8 mouse cellular contexts compared by ENCODE assay signal in genomic region chrX:71050677-71051311, GRCm38 (mm10). TPM values are rescaled to one million over a fixed set of nuclear protein-coding genes. Genes with fewer than 3 reads are reported as not detected.
DNase-seq lines count a peak whose midpoint lies in the region; ATAC-seq and TF ChIP-seq lines count a peak whose summit lies in the region.

No protein-coding gene starts in this region.

- 4% methylated on average over 26 of the region's 26 CpGs for WGBS in cerebellum, adult 2 months
- WGBS in hindbrain, postnatal 0 days, result 25% methylated on average over 26 of the region's 26 CpGs
- WGBS in liver, embryonic 11.5 days, result 15% methylated on average over 26 of the region's 26 CpGs

- TF ChIP-seq CTCF in cerebellum, adult 2 months (IDR thresholded peaks at IDR 0.05; ENCODE audit: borderline replicate concordance, insufficient read depth, low read depth, low read length), result no peak
- no peak for TF ChIP-seq CTCF in hindbrain, postnatal 0 days (IDR thresholded peaks at IDR 0.05; ENCODE audit: low read depth)

- peak overlapping the region; percentile 49 for H3K9ac ChIP-seq in hindbrain, postnatal 0 days (replicated peaks; ENCODE audit: low read length)
- no peak overlapping the region for H3K9ac ChIP-seq in liver, embryonic 11.5 days (ENCODE audit: low read depth, low read length)

- peak overlapping the region; percentile 98 for H3K4me3 ChIP-seq in cerebellum, adult 2 months (replicated peaks; ENCODE audit: insufficient read depth, low read depth, low read length)
- H3K4me3 ChIP-seq in hindbrain, postnatal 0 days (ENCODE audit: low read length), result peak overlapping the region; percentile 50
- peak overlapping the region; percentile 36 for H3K4me3 ChIP-seq in liver, embryonic 11.5 days (ENCODE audit: low read depth, low read length)

- no peaks in the 10 kb centered on the region for H3K36me3 ChIP-seq in hindbrain, postnatal 0 days (ENCODE audit: insufficient read depth, low read length)
- no peaks in the 10 kb centered on the region for H3K36me3 ChIP-seq in liver, embryonic 11.5 days (ENCODE audit: control insufficient read depth, insufficient read depth, low read length)

- H3K9me3 ChIP-seq in hindbrain, postnatal 0 days (ENCODE audit: low read length), result no peaks in the 10 kb centered on the region
- H3K9me3 ChIP-seq in liver, embryonic 11.5 days (ENCODE audit: control insufficient read depth, low read length), result no peaks in the 10 kb centered on the region

- H3K4me2 ChIP-seq in hindbrain, postnatal 0 days (ENCODE audit: low read depth, low read length), result peak overlapping the region; percentile 68
- peak overlapping the region; percentile 60 for H3K4me2 ChIP-seq in liver, embryonic 11.5 days

- ATAC-seq in hindbrain, postnatal 0 days, result peak; percentile 8; the same call in 1 of the 2 replicates
- ATAC-seq in liver, embryonic 11.5 days (replicated peaks; ENCODE audit: low FRiP score), result no peak
- no peak for ATAC-seq in granulocyte monocyte progenitor cell, adult 5-6 weeks (replicated peaks; ENCODE audit: poor library complexity, severe bottlenecking)

- H3K27me3 ChIP-seq in cerebellum, adult 2 months (ENCODE audit: control insufficient read depth, insufficient read depth, low read length), result no peaks in the 10 kb centered on the region
- H3K27me3 ChIP-seq in hindbrain, postnatal 0 days (ENCODE audit: insufficient read depth, low read length), result no peaks in the 10 kb centered on the region
- peaks cover 54% of the 10 kb centered on the region for H3K27me3 ChIP-seq in liver, embryonic 11.5 days (replicated peaks; ENCODE audit: control insufficient read depth, insufficient read depth, low read length)

- peak; percentile 13 for DNase-seq in kidney, adult 18-20 months
- DNase-seq in kidney, adult 9 months, result no peak
- peak; percentile 40 to 56 for DNase-seq in cerebellum, adult 2 months
- DNase-seq in frontal cortex, postnatal 36 days (ENCODE audit: low spot score in 2 of 2), result peak; percentile 13 to 21
- DNase-seq in hindbrain, postnatal 0 days (ENCODE audit: low spot score), result peak; percentile 42
- DNase-seq in liver, embryonic 11.5 days (ENCODE audit: low spot score), result no peak
- peak; percentile 73 for DNase-seq in retina, postnatal 1 day

- peak overlapping the region; percentile 96 for H3K27ac ChIP-seq in cerebellum, adult 2 months (ENCODE audit: insufficient read depth, low read length)
- peak overlapping the region; percentile 73 for H3K27ac ChIP-seq in hindbrain, postnatal 0 days
- no peak overlapping the region for H3K27ac ChIP-seq in liver, embryonic 11.5 days (ENCODE audit: low read depth, low read length)

- TF ChIP-seq POLR2A in cerebellum, adult 2 months (IDR thresholded peaks at IDR 0.05; ENCODE audit: borderline replicate concordance, insufficient read depth, low read length), result no peak

- peaks cover 3% of the 10 kb centered on the region; the same call in 1 of the 2 replicates for H3K4me1 ChIP-seq in cerebellum, adult 2 months (ENCODE audit: control insufficient read depth, insufficient read depth, low read length)
- H3K4me1 ChIP-seq in hindbrain, postnatal 0 days (ENCODE audit: insufficient read depth, low read length), result no peaks in the 10 kb centered on the region
- no peaks in the 10 kb centered on the region for H3K4me1 ChIP-seq in liver, embryonic 11.5 days (replicated peaks; ENCODE audit: control insufficient read depth, insufficient read depth, low read length)

RNA-seq across cellular contexts. Expression of gene Mamld1, which starts 0.7 kb away (rescaled TPM):
- 23.7 and 29.1 TPM in 2 replicates for polyA plus RNA-seq in cerebellum, adult 2 months (2012; rRNA removed)
- total RNA-seq in hindbrain, postnatal 0 days (2014; rRNA removed), result 12.3 and 13.4 TPM in 2 replicates
- 4.2 and 4.8 TPM in 2 replicates for polyA plus RNA-seq in hindbrain, postnatal 0 days (2015; fragmentation: Nextera tagmentation; extraction: Ambion mirVana)
- polyA plus RNA-seq in liver, embryonic 11.5 days (2014; fragmentation: Nextera tagmentation; extraction: Ambion mirVana), result 0.63 and 0.69 TPM in 2 replicates
- total RNA-seq in granulocyte monocyte progenitor cell, adult 5-6 weeks (2014; fragmentation: Nextera tagmentation), result 0.04 TPM in 1 of 2 replicates, not detected in the other
- 0.17 TPM in 1 of 2 replicates, not detected in the other for total RNA-seq in granulocyte monocyte progenitor cell, adult 5-6 weeks (2017)

Comparison
In these comparisons a context has a peak if more than half of its experiments do, and no peak if none do; other contexts are left out.
1. DNase-seq: peak in kidney, adult 18-20 months (single experiment), cerebellum, adult 2 months (2 of 2), frontal cortex, postnatal 36 days (2 of 2), hindbrain, postnatal 0 days (single experiment) and retina, postnatal 1 day (single experiment); none in kidney, adult 9 months (single experiment) and liver, embryonic 11.5 days (single experiment).
2. H3K4me3 ChIP-seq: peak in every context shown above with its lines; median percentile 98 in cerebellum, adult 2 months; 50 in hindbrain, postnatal 0 days; 36 in liver, embryonic 11.5 days.